In the genomic region with DNA sequence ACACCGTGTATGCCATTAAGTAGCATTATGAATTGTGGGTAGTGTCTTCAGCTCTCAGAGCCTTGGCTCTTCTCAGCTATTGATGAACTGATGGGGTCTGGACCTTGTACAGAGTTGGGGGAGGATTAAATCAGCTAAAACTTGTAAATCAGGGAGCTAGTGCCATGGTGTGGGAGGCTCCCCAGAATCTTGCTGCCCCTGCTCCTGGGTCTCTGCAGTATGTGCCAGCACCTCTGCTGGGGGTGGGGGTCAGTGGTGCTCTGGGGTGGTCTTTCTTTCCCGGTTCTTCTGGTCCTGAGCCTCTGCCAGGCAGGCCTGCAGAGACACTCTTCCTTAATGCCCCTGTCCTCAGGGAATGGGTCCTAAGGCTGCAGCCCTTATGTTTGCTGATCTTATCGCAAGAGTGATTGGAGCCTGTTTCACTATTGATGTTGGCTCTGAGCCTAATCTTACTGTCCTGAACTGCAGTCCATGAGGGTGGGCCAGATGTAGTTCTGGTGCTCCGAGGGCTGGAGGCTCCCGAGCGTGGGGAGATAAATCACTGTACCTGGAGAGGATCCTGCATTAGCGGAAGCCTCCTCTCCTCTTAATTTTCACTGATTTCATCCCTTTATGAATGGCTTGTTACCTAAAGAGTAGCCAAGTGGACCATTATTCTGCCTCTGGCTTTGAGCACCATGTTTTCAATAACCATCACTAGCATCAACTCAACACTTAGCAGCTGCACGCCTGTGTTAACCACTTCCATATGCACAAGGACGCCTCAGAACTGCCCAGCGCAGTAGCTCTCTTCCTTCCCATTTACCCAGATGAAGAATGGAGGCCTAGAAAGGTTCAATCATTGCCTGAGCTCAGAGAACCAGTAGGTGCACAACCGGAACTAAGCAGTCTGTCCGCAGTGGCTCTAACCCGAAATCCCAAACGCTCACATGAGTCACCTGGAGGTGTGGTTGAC, we compare ENCODE assay signal across 21 mouse cellular contexts.
A peak's percentile ranks its signal among the peaks of the same experiment; 100 is the strongest.
DNase-seq lines count a peak whose midpoint lies in the region; ATAC-seq and TF ChIP-seq lines count a peak whose summit lies in the region.
"Had no signal": no experiment of that assay in that cellular context is flagged by ENCODE, and none has a peak within 500 bp of the region (broad histone marks: within the 10 kb centered on the region; RNA-seq: fewer than 3 reads in every experiment).

No protein-coding gene starts in this region.

- WGBS in embryonic facial prominence, embryonic 11.5 days = 56% methylated on average over 14 of the region's 14 CpGs
- 68% methylated on average over 14 of the region's 14 CpGs for whole genome bisulfite sequencing in embryonic facial prominence, embryonic 10.5 days
- WGBS in kidney, postnatal 0 days = 50% methylated on average over 14 of the region's 14 CpGs

- DNase-seq in embryonic facial prominence, embryonic 11.5 days (ENCODE audit: low spot score) = peak; percentile 68
- DNase-seq in embryonic facial prominence, embryonic 10.5 days (ENCODE audit: low spot score) = no peak
- peak; percentile 46 for DNase-seq in kidney, postnatal 0 days (ENCODE audit: low spot score)
- no peak for DNase-seq in kidney, postnatal 10 days
- peak; percentile 9 to 15 for DNase-seq in urinary bladder, postnatal 36 days (ENCODE audit: low spot score in 2 of 2)
- no peak for DNase-seq in urinary bladder, adult 2 months (ENCODE audit: low spot score)
- no peak for DNase-seq in cerebellum, adult 9-10 months
- DNase-seq in spleen, adult 18-20 months = no peak
- DNase-seq: adrenal gland, postnatal 36 days; cerebellum, adult 9-11 months; heart, adult 18-20 months; heart, postnatal 14 days; lung, postnatal 14 days; thymus, postnatal 14 days had no signal

- no peaks in the 10 kb centered on the region for H3K27me3 ChIP-seq in embryonic facial prominence, embryonic 11.5 days (ENCODE audit: control insufficient read depth, insufficient read depth, low read length)
- H3K27me3 ChIP-seq in embryonic facial prominence, embryonic 10.5 days (replicated peaks; ENCODE audit: low read depth, poor library complexity, severe bottlenecking) = no peaks in the 10 kb centered on the region
- no peaks in the 10 kb centered on the region for H3K27me3 ChIP-seq in kidney, postnatal 0 days (ENCODE audit: insufficient read depth, low read length)
- H3K27me3 ChIP-seq: embryonic facial prominence, embryonic 13.5 days; limb, embryonic 12.5 days had no signal

- H3K9me3 ChIP-seq in embryonic facial prominence, embryonic 11.5 days (replicated peaks; ENCODE audit: control insufficient read depth, low read length) = no peaks in the 10 kb centered on the region
- no peaks in the 10 kb centered on the region for H3K9me3 ChIP-seq in embryonic facial prominence, embryonic 10.5 days
- H3K9me3 ChIP-seq in kidney, postnatal 0 days (replicated peaks; ENCODE audit: low read length) = no peaks in the 10 kb centered on the region
- H3K9me3 ChIP-seq: embryonic facial prominence, embryonic 13.5 days; forebrain, embryonic 12.5 days; limb, embryonic 12.5 days; midbrain, embryonic 12.5 days; neural tube, embryonic 15.5 days had no signal

- H3K27ac ChIP-seq in embryonic facial prominence, embryonic 11.5 days (replicated peaks; ENCODE audit: low read depth, low read length) = no peak overlapping the region
- H3K27ac ChIP-seq in embryonic facial prominence, embryonic 10.5 days (replicated peaks) = no peak overlapping the region
- H3K27ac ChIP-seq in kidney, postnatal 0 days = no peak overlapping the region
- H3K27ac ChIP-seq: embryonic facial prominence, embryonic 13.5 days; forebrain, embryonic 12.5 days; limb, embryonic 12.5 days; midbrain, embryonic 12.5 days; neural tube, embryonic 15.5 days had no signal

- H3K4me3 ChIP-seq in embryonic facial prominence, embryonic 11.5 days (ENCODE audit: low read depth, low read length) = no peak overlapping the region
- H3K4me3 ChIP-seq in embryonic facial prominence, embryonic 10.5 days = no peak overlapping the region
- H3K4me3 ChIP-seq in kidney, postnatal 0 days (replicated peaks; ENCODE audit: low read depth, low read length) = no peak overlapping the region
- H3K4me3 ChIP-seq: embryonic facial prominence, embryonic 13.5 days; forebrain, embryonic 12.5 days; limb, embryonic 12.5 days; midbrain, embryonic 12.5 days; neural tube, embryonic 15.5 days had no signal

- H3K9ac ChIP-seq in embryonic facial prominence, embryonic 11.5 days (replicated peaks; ENCODE audit: low read length) = no peak overlapping the region
- no peak overlapping the region for H3K9ac ChIP-seq in kidney, postnatal 0 days (ENCODE audit: low read depth, low read length)
- H3K9ac ChIP-seq: embryonic facial prominence, embryonic 13.5 days; forebrain, embryonic 12.5 days; limb, embryonic 12.5 days; midbrain, embryonic 12.5 days; neural tube, embryonic 15.5 days had no signal

- no peaks in the 10 kb centered on the region for H3K36me3 ChIP-seq in embryonic facial prominence, embryonic 11.5 days (replicated peaks; ENCODE audit: control insufficient read depth, insufficient read depth, low read depth, low read length)
- no peaks in the 10 kb centered on the region for H3K36me3 ChIP-seq in embryonic facial prominence, embryonic 10.5 days (replicated peaks)
- no peaks in the 10 kb centered on the region for H3K36me3 ChIP-seq in kidney, postnatal 0 days (ENCODE audit: insufficient read depth, low read length)
- H3K36me3 ChIP-seq: forebrain, embryonic 12.5 days; midbrain, embryonic 12.5 days; neural tube, embryonic 15.5 days had no signal

- H3K4me2 ChIP-seq in embryonic facial prominence, embryonic 11.5 days (ENCODE audit: low read depth, low read length) = no peak overlapping the region
- no peak overlapping the region for H3K4me2 ChIP-seq in kidney, postnatal 0 days (ENCODE audit: low read length)
- H3K4me2 ChIP-seq: embryonic facial prominence, embryonic 13.5 days; forebrain, embryonic 12.5 days; limb, embryonic 12.5 days; midbrain, embryonic 12.5 days; neural tube, embryonic 15.5 days had no signal

- no peak for ATAC-seq in embryonic facial prominence, embryonic 11.5 days (replicated peaks; ENCODE audit: insufficient number of reproducible peaks, low FRiP score, low TSS enrichment, low read depth)
- no peak for ATAC-seq in kidney, postnatal 0 days (replicated peaks; ENCODE audit: low FRiP score, low read depth)
- ATAC-seq: hindbrain, embryonic 16.5 days; Patski had no signal

- TF ChIP-seq CTCF in kidney, postnatal 0 days (IDR thresholded peaks at IDR 0.05; ENCODE audit: low read depth) = no peak

- H3K4me1 ChIP-seq in embryonic facial prominence, embryonic 11.5 days (ENCODE audit: control insufficient read depth, insufficient read depth, low read length) = no peaks in the 10 kb centered on the region
- peaks cover 41% of the 10 kb centered on the region for H3K4me1 ChIP-seq in embryonic facial prominence, embryonic 10.5 days
- H3K4me1 ChIP-seq in kidney, postnatal 0 days (replicated peaks; ENCODE audit: insufficient read depth, low read length) = 0 out of 2 replicates have a peak, but pooled peaks cover 8% of the 10 kb centered on the region
- H3K4me1 ChIP-seq: forebrain, embryonic 12.5 days; midbrain, embryonic 12.5 days had no signal

Comparison
In these comparisons a context has a peak if more than half of its experiments do, and no peak if none do; other contexts are left out.
1. DNase-seq: peak in embryonic facial prominence, embryonic 11.5 days (single experiment), kidney, postnatal 0 days (single experiment) and urinary bladder, postnatal 36 days (2 of 2); none in embryonic facial prominence, embryonic 10.5 days (single experiment), kidney, postnatal 10 days (single experiment), urinary bladder, adult 2 months (single experiment), cerebellum, adult 9-10 months (single experiment) and spleen, adult 18-20 months (0 of 2).